Mouse (Mus musculus) heart, adult 2 months (tissue): ENCODE measurements at regions not wholly inside any gene's neighbourhood (a gene's known extent, or its start where the extent isn't known, plus 50 kb on each side); places are given as distances from the start of the nearest gene placed in this dataset.

Source experiments
- DNase-seq, 2 experiments: peaks; one replicate each; pipeline ENCODE4 v3.0.0; 2021
- H3K27ac ChIP-seq: fragments of 200-600 bp; 2 replicates; pipeline ENCODE4 v1.8.1; 2022
- H3K27me3 ChIP-seq: fragments of 200-500 bp; 2 replicates; pipeline ENCODE4 v1.6.1; 2012; ENCODE audit warnings: mild to moderate bottlenecking, low read length, inconsistent platforms, mixed read lengths; ENCODE audit not compliant: control insufficient read depth, insufficient read depth
- H3K36me3 ChIP-seq: fragments of 200-500 bp; 2 replicates; pipeline ENCODE4 v1.6.1; 2012; ENCODE audit warnings: low read length, inconsistent platforms; ENCODE audit not compliant: control insufficient read depth, insufficient read depth
- H3K4me1 ChIP-seq: fragments of 200-500 bp; 2 replicates; pipeline ENCODE4 v1.6.1; 2011; ENCODE audit warnings: low read length; ENCODE audit not compliant: control insufficient read depth, insufficient read depth
- H3K4me3 ChIP-seq: fragments of 200-600 bp; 2 replicates; pipeline ENCODE4 v1.8.1; 2022
- H3K79me2 ChIP-seq: fragments of 200-500 bp; replicated peaks from 2 replicates; pipeline ENCODE4 v1.6.1; 2012; ENCODE audit warnings: mild to moderate bottlenecking, inconsistent platforms, low read length, moderate library complexity, mixed read lengths; ENCODE audit not compliant: control insufficient read depth, insufficient read depth
- H3K9ac ChIP-seq: fragments of 200-500 bp; 2 replicates; pipeline ENCODE4 v1.6.1; 2012; ENCODE audit warnings: low read depth, mild to moderate bottlenecking, control low read depth, inconsistent platforms, low read length, mixed read lengths
- CTCF ChIP-seq: fragments of 200-600 bp; IDR thresholded peaks from 2 replicates; pipeline ENCODE4 v1.8.1; 2022; ENCODE audit warnings: antibody characterized with exemption, mild to moderate bottlenecking, moderate library complexity
- EP300 ChIP-seq: fragments of 200-500 bp; IDR thresholded peaks from 2 replicates; pipeline ENCODE4 v1.6.1; 2011; ENCODE audit warnings: low read depth, low read length, control low read depth; ENCODE audit not compliant: insufficient read depth
- POLR2A ChIP-seq: fragments of 200-500 bp; IDR thresholded peaks from 2 replicates; pipeline ENCODE4 v1.6.1; 2011; ENCODE audit warnings: mild to moderate bottlenecking, low read depth, low read length, control low read depth; ENCODE audit not compliant: insufficient read depth
- WGBS: fragments of 180-500 bp; shearing (Covaris S2); methylation state at CpG from one replicate; pipeline ENCODE4 v1.1.7; 2018; 5-methylcytosine and 5-hydroxymethylcytosine counted together
- intact Hi-C: fragments of 180-260 bp; cut with DNase I; formaldehyde crosslinking; loops from one replicate; pipeline ENCODE4 v1.15.1; 2025

GRCm38 (mm10) chr16:76896305-76896704 is 117.2 kb upstream of the Usp25 start:
- no peak for TF ChIP-seq EP300
- no peak for TF ChIP-seq POLR2A
- no peak for TF ChIP-seq CTCF

GRCm38 (mm10) chr16:76895781-76896180 is 117.7 kb upstream of the Usp25 start:
- intact Hi-C loops = loop anchor here (5.0 kb wide), 2 partner anchors 1113 to 1198 kb away; no protein-coding TSS in a partner anchor
- H3K4me1 ChIP-seq = no peaks in the 10 kb centered on the region; the same call in 1 of the 2 replicates
- H3K27ac ChIP-seq = no peak overlapping the region
- no peak overlapping the region for H3K9ac ChIP-seq
- no peaks in the 10 kb centered on the region for H3K27me3 ChIP-seq
- 79% methylated on average over 5 of the region's 5 CpGs for WGBS
- H3K36me3 ChIP-seq = no peaks in the 10 kb centered on the region
- H3K79me2 ChIP-seq = no peaks in the 10 kb centered on the region
- no peak overlapping the region for H3K4me3 ChIP-seq
- DNase-seq = no peak
- TF ChIP-seq CTCF (no peak), POLR2A (no peak), EP300 (no peak)

More at GRCm38 (mm10) chr16:76896305-76896704, 117.2 kb upstream of the Usp25 start:
- 56% methylated on average over 13 of the region's 13 CpGs for whole genome bisulfite sequencing
- Histone ChIP-seq H3K27me3 (no peaks in the 10 kb centered on the region), H3K9ac (no peak overlapping the region), H3K36me3 (no peaks in the 10 kb centered on the region), H3K79me2 (no peaks in the 10 kb centered on the region), H3K4me1 (no peaks in the 10 kb centered on the region; the same call in 1 of the 2 replicates), H3K27ac (no peak overlapping the region), H3K4me3 (no peak overlapping the region)
- intact Hi-C loops = loop anchor here (5.0 kb wide), 2 partner anchors 1114 to 1199 kb away; no protein-coding TSS in a partner anchor
- DNase-seq = no peak

- no peak overlapping the region for H3K27ac ChIP-seq
- 80% methylated on average over 2 of the region's 2 CpGs for WGBS
- TF ChIP-seq CTCF = no peak
- TF ChIP-seq EP300 = no peak
- no peak for TF ChIP-seq POLR2A
Measured at GRCm38 (mm10) chr16:76878576-76878975, 134.9 kb upstream of the Usp25 start.

GRCm38 (mm10) chr16:76875397-76876018 is 138.0 kb upstream of the Usp25 start:
- no peak for DNase-seq
- no peaks in the 10 kb centered on the region for H3K4me1 ChIP-seq
- H3K27ac ChIP-seq = no peak overlapping the region
- H3K36me3 ChIP-seq = no peaks in the 10 kb centered on the region
- H3K27me3 ChIP-seq = no peaks in the 10 kb centered on the region
- no peak overlapping the region for H3K9ac ChIP-seq
- intact Hi-C loops = no loop called here
- 93% methylated on average over 3 of the region's 3 CpGs for WGBS
- H3K4me3 ChIP-seq = no peak overlapping the region
- TF ChIP-seq CTCF = no peak
- TF ChIP-seq EP300 = no peak
- no peak for TF ChIP-seq POLR2A
- no peaks in the 10 kb centered on the region for H3K79me2 ChIP-seq

More at GRCm38 (mm10) chr16:76878576-76878975, 134.9 kb upstream of the Usp25 start:
- intact Hi-C loops = no loop called here
- H3K79me2 ChIP-seq = no peaks in the 10 kb centered on the region
- no peak for DNase-seq
- no peaks in the 10 kb centered on the region for H3K36me3 ChIP-seq
- no peaks in the 10 kb centered on the region for H3K4me1 ChIP-seq
- no peak overlapping the region for H3K4me3 ChIP-seq
- no peak overlapping the region for H3K9ac ChIP-seq
- no peaks in the 10 kb centered on the region for H3K27me3 ChIP-seq

GRCm38 (mm10) chr16:76866465-76866802 is 147.1 kb upstream of the Usp25 start:
- H3K27me3 ChIP-seq = no peaks in the 10 kb centered on the region
- intact Hi-C loops = no loop called here
- 38% methylated on average over 4 of the region's 4 CpGs for WGBS

GRCm38 (mm10) chr16:76865731-76866464 is 147.6 kb upstream of the Usp25 start:
- intact Hi-C loops = no loop called here
- peak in 1 of 2 experiments; percentile 8 for DNase-seq
- H3K9ac ChIP-seq = peak overlapping the region; percentile 42; the same call in 1 of the 2 replicates

More at GRCm38 (mm10) chr16:76866465-76866802, 147.1 kb upstream of the Usp25 start:
- Histone ChIP-seq H3K27ac (no peak overlapping the region), H3K4me3 (no peak overlapping the region), H3K36me3 (no peaks in the 10 kb centered on the region), H3K9ac (no peak overlapping the region), H3K79me2 (no peaks in the 10 kb centered on the region), H3K4me1 (no peaks in the 10 kb centered on the region)
- no peak for DNase-seq
- no peak for TF ChIP-seq POLR2A
- no peak for TF ChIP-seq CTCF
- no peak for TF ChIP-seq EP300

More at GRCm38 (mm10) chr16:76865731-76866464, 147.6 kb upstream of the Usp25 start:
- Histone ChIP-seq H3K36me3 (no peaks in the 10 kb centered on the region), H3K27ac (no peak overlapping the region), H3K4me3 (no peak overlapping the region), H3K27me3 (no peaks in the 10 kb centered on the region), H3K4me1 (no peaks in the 10 kb centered on the region), H3K79me2 (no peaks in the 10 kb centered on the region)
- peak; percentile 60 for TF ChIP-seq CTCF
- no peak for TF ChIP-seq EP300
- 27% methylated on average over 8 of the region's 12 CpGs for WGBS
